Mouse (Mus musculus): ENCODE measurements around the gene Olfr1243. TPM values are rescaled to one million over a fixed set of nuclear protein-coding genes. Genes with fewer than 3 reads are reported as not detected.
"Not testable (repeated sequence)": the region's sequence is repeated elsewhere in the genome, so short reads cannot be mapped to it uniquely, and the experiment has no call there.

Olfr1243 gene
- total RNA-seq (2012; rRNA removed): not detected in 2 replicates
- total RNA-seq (2014; rRNA removed): not detected in 2 replicates
- polyA plus RNA-seq (2012; ENCODE audit: insufficient read length, low read depth): not detected in 2 replicates

DNA sequence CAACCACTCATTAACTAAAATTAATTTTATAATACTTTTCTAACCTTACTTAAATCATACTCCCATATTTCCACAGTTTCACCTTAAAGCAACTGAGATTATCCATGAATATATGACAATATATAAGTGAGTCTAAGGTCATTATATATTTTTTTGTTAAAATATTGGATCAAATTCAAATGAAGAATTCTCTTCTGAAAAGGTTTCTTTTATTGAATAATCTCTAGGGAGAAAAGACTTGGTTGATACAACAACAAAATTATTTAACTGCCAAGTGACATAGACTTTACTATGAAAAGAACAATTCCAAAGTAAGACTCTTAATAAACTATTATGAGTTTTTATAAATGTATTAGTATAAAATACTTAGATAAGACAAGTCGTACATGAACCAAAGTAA lies at the start of gene Olfr1243:
Olfr1243 (minus strand) TSS at position 101 of the 400 bp plus-strand sequence.
- no peaks in the 10 kb centered on the region for H3K79me2 ChIP-seq (replicated peaks; ENCODE audit: control insufficient read depth, extremely low read depth, insufficient read depth, poor library complexity, severe bottlenecking)

DNA sequence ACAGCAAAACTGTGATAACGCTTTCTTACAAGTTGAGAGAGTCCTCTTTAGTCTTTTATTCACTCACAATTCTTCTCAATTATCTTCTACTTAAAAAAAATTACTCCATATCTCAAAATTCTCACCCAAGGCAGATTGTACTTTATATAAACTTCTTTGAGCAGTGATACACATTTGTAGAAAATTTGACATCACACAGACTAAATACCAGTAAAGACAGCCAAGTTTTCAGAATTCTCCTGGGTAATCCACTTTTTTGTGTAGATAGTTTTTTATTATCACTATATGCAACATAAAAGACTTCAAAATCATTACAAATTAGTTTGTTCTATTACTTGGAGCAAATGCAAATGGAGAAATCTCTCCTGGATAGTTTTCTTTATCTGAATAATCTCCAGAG lies 47.1 kb upstream of the Olfr1243 start, which contains the start of gene Olfr1245:
Olfr1245 (minus strand) TSS at position 101 of the 400 bp plus-strand sequence.
- TF ChIP-seq CHD1 (IDR thresholded peaks at IDR 0.05; ENCODE audit: low read depth, low read length) (no peak), SIN3A (IDR thresholded peaks at IDR 0.05; ENCODE audit: low read length) (no peak), RAD21 (IDR thresholded peaks at IDR 0.05; ENCODE audit: low read depth, low read length) (no peak), IRF4 (IDR thresholded peaks at IDR 0.05; ENCODE audit: low read depth, low read length) (no peak), NRF1 (IDR thresholded peaks at IDR 0.05; ENCODE audit: low read depth, low read length) (no peak), JUN (IDR thresholded peaks at IDR 0.05; ENCODE audit: insufficient read depth, low read depth, low read length) (no peak), PAX5 (IDR thresholded peaks at IDR 0.05; ENCODE audit: low read length) (no peak), BHLHE40 (IDR thresholded peaks at IDR 0.05; ENCODE audit: low read depth, low read length) (no peak), USF2 (conservative IDR thresholded peaks at IDR 0.05; ENCODE audit: low read depth, low read length) (no peak), GABPA (IDR thresholded peaks at IDR 0.05; ENCODE audit: insufficient replicate concordance, low read depth, low read length) (no peak), ZMIZ1 (IDR thresholded peaks at IDR 0.05; ENCODE audit: low read depth, low read length) (no peak), UBTF (IDR thresholded peaks at IDR 0.05; ENCODE audit: low read depth, low read length) (no peak), KAT2A (IDR thresholded peaks at IDR 0.05; ENCODE audit: insufficient replicate concordance, low read length) (no peak), MAFK (IDR thresholded peaks at IDR 0.05; ENCODE audit: insufficient replicate concordance, low read length) (no peak), SMC3 (IDR thresholded peaks at IDR 0.05; ENCODE audit: low read depth, low read length) (no peak), MYC (IDR thresholded peaks at IDR 0.05; ENCODE audit: low read depth, low read length) (no peak), MXI1 (IDR thresholded peaks at IDR 0.05; ENCODE audit: low read depth, low read length) (no peak), ZNF384 (IDR thresholded peaks at IDR 0.05; ENCODE audit: low read depth, low read length) (no peak), ETS1 (conservative IDR thresholded peaks at IDR 0.05; ENCODE audit: low read depth, low read length) (no peak), HCFC1 (IDR thresholded peaks at IDR 0.05; ENCODE audit: low read depth, low read length) (no peak)
- no peaks in the 10 kb centered on the region for H3K79me2 ChIP-seq (replicated peaks; ENCODE audit: control insufficient read depth, extremely low read depth, insufficient read depth, poor library complexity, severe bottlenecking)
- in situ Hi-C loops (cut with MboI; ENCODE audit: low pct_ligation_motif_present, low pct_unique_long_range_greater_than_20kb, low sequenced_read_pairs): no loop called here
- dilution Hi-C loops (cut with MboI; ENCODE audit: extremely low pct_ligation_motif_present, extremely low pct_unique_long_range_greater_than_20kb, low sequenced_read_pairs): no loop called here
- H3K36me3 ChIP-seq (replicated peaks in 1 of 2; ENCODE audit: control insufficient read depth in 1 of 2, insufficient read depth in 1 of 2, low read length in 1 of 2): no peaks in the 10 kb centered on the region
- H3K9me3 ChIP-seq (replicated peaks; ENCODE audit: low read length): peaks cover 13% of the 10 kb centered on the region
- no peak within 1 kb of the TSS for H3K4me2 ChIP-seq (ENCODE audit: insufficient read depth, low read depth, poor library complexity, severe bottlenecking)
- no peaks in the 10 kb centered on the region for H3K27me3 ChIP-seq (replicated peaks)
- H3K27ac ChIP-seq (ENCODE audit: insufficient read depth, low read depth): no peak within 1 kb of the TSS
- H3K4me3 ChIP-seq (replicated peaks in 1 of 3; ENCODE audit: low read depth in 2 of 3, low read length in 2 of 3, poor library complexity in 1 of 3): no peak within 1 kb of the TSS
- DNase-seq (ENCODE audit: extremely low read depth): no peak
- no peak within 1 kb of the TSS for H3K9ac ChIP-seq (ENCODE audit: insufficient read depth, low read depth)
- no peaks in the 10 kb centered on the region for H3K4me1 ChIP-seq (ENCODE audit: control insufficient read depth in 1 of 2, insufficient read depth in 2 of 2)

More for the DNA sequence above, at the start of gene Olfr1243:
- no peak within 1 kb of the TSS for H3K4me2 ChIP-seq (ENCODE audit: insufficient read depth, low read depth, poor library complexity, severe bottlenecking)
- no peaks in the 10 kb centered on the region for H3K27me3 ChIP-seq (replicated peaks)
- peaks cover 10% of the 10 kb centered on the region for H3K9me3 ChIP-seq (replicated peaks; ENCODE audit: low read length)
- H3K27ac ChIP-seq (ENCODE audit: insufficient read depth, low read depth): no peak within 1 kb of the TSS
- H3K4me3 ChIP-seq (replicated peaks in 1 of 3; ENCODE audit: low read depth in 2 of 3, low read length in 2 of 3, poor library complexity in 1 of 3): no peak within 1 kb of the TSS
- no peaks in the 10 kb centered on the region for H3K36me3 ChIP-seq (replicated peaks in 1 of 2; ENCODE audit: control insufficient read depth in 1 of 2, insufficient read depth in 1 of 2, low read length in 1 of 2)
- no peak for DNase-seq (ENCODE audit: extremely low read depth)
- H3K4me1 ChIP-seq (ENCODE audit: control insufficient read depth in 1 of 2, insufficient read depth in 2 of 2): no peaks in the 10 kb centered on the region
- dilution Hi-C loops (cut with MboI; ENCODE audit: extremely low pct_ligation_motif_present, extremely low pct_unique_long_range_greater_than_20kb, low sequenced_read_pairs) (no loop called here), in situ Hi-C loops (cut with MboI; ENCODE audit: low pct_ligation_motif_present, low pct_unique_long_range_greater_than_20kb, low sequenced_read_pairs) (no loop called here)
- H3K9ac ChIP-seq (ENCODE audit: insufficient read depth, low read depth): no peak within 1 kb of the TSS
- no peak for TF ChIP-seq RCOR1 (conservative IDR thresholded peaks at IDR 0.05; ENCODE audit: low read depth, low read length)
- TF ChIP-seq MEF2A (IDR thresholded peaks at IDR 0.05; ENCODE audit: borderline replicate concordance, low read depth, low read length): no peak
- TF ChIP-seq MYC (IDR thresholded peaks at IDR 0.05; ENCODE audit: low read depth, low read length): no peak
- TF ChIP-seq ZC3H11A (IDR thresholded peaks at IDR 0.05; ENCODE audit: low read depth, low read length): no peak
- TF ChIP-seq SMC3 (IDR thresholded peaks at IDR 0.05; ENCODE audit: low read depth, low read length): no peak
- no peak for TF ChIP-seq MAFK (IDR thresholded peaks at IDR 0.05; ENCODE audit: insufficient replicate concordance, low read length)
- TF ChIP-seq USF2 (conservative IDR thresholded peaks at IDR 0.05; ENCODE audit: low read depth, low read length): no peak
- no peak for TF ChIP-seq JUN (IDR thresholded peaks at IDR 0.05; ENCODE audit: insufficient read depth, low read depth, low read length)
- TF ChIP-seq USF1 (IDR thresholded peaks at IDR 0.05; ENCODE audit: low read depth, low read length): no peak
- TF ChIP-seq EP300 (IDR thresholded peaks at IDR 0.05; ENCODE audit: low read length): no peak
- TF ChIP-seq UBTF (IDR thresholded peaks at IDR 0.05; ENCODE audit: low read depth, low read length): no peak
- no peak for TF ChIP-seq NELFE (IDR thresholded peaks at IDR 0.05; ENCODE audit: low read depth, low read length)

DNA sequence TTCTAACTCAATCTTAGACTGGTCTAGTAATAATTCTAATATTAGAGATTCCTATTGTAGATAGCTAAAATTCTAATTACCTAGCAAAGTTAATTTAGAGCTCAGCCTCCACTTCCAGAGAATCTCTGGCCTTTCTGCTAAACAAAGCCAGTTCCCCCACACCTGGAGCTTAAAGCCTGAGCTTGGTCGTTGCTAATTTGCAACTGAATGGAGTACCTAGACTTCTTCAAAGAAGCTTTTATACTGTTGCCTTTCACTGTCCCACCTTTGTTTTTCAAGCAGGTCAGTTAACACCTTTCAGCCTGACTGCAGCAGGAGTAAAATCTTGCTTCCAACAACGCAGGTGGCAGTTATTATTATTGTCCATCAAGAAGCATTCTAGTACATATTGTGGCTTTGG lies 31.4 kb upstream of the Olfr1243 start:
- DNase-seq (ENCODE audit: extremely low read depth); in situ Hi-C loops (cut with MboI; ENCODE audit: low pct_ligation_motif_present, low pct_unique_long_range_greater_than_20kb, low sequenced_read_pairs); H3K4me3 ChIP-seq (replicated peaks in 1 of 3; ENCODE audit: low read depth in 2 of 3, low read length in 2 of 3, poor library complexity in 1 of 3); H3K36me3 ChIP-seq (replicated peaks in 1 of 2; ENCODE audit: control insufficient read depth in 1 of 2, insufficient read depth in 1 of 2, low read length in 1 of 2); H3K4me1 ChIP-seq (ENCODE audit: control insufficient read depth in 1 of 2, insufficient read depth in 2 of 2); H3K4me2 ChIP-seq (ENCODE audit: insufficient read depth, low read depth, poor library complexity, severe bottlenecking); dilution Hi-C loops (cut with MboI; ENCODE audit: extremely low pct_ligation_motif_present, extremely low pct_unique_long_range_greater_than_20kb, low sequenced_read_pairs); H3K79me2 ChIP-seq (replicated peaks; ENCODE audit: control insufficient read depth, extremely low read depth, insufficient read depth, poor library complexity, severe bottlenecking); H3K9ac ChIP-seq (ENCODE audit: insufficient read depth, low read depth); H3K27me3 ChIP-seq (replicated peaks); H3K27ac ChIP-seq (ENCODE audit: insufficient read depth, low read depth): not testable (repeated sequence)
- H3K9me3 ChIP-seq (replicated peaks; ENCODE audit: low read length): peaks cover 14% of the 10 kb centered on the region
